20 mouse cellular contexts compared by ENCODE assay signal in the genomic region with DNA sequence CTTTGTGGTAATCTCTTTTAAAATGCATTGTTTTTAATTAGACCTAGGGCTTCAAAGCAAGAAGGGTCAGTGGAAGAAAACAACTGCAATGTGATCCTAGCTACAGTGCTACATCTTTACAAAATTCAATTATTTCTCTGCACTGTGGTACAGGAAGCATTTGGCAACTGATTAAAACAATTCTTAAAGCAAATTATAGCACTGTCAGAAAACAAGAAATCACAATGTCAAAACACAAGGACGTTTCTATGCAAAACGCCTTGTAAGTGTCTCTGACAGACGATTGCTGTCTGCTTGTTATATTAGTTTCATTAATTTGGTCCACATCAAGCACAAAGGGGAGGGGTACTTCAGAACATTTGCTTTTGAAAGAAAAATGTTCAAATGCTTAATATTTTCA. TPM values are rescaled to one million over a fixed set of nuclear protein-coding genes. Genes with fewer than 3 reads are reported as not detected.
DNase-seq lines count a peak whose midpoint lies in the region; ATAC-seq and TF ChIP-seq lines count a peak whose summit lies in the region.
"Had no signal": no experiment of that assay in that cellular context is flagged by ENCODE, and none has a peak within 500 bp of the region (broad histone marks: within the 10 kb centered on the region; RNA-seq: fewer than 3 reads in every experiment).

No protein-coding gene starts in this region.

- WGBS in forebrain, embryonic 14.5 days, result 47% methylated on average over 3 of the region's 3 CpGs
- WGBS in forebrain, embryonic 11.5 days, result 85% methylated on average over 3 of the region's 3 CpGs
- 63% methylated on average over 3 of the region's 3 CpGs for WGBS in kidney, postnatal 0 days
- 22% methylated on average over 3 of the region's 3 CpGs for WGBS in forebrain, embryonic 16.5 days

- TF ChIP-seq POLR2A in brain, embryonic 14.5 days (IDR thresholded peaks at IDR 0.05; ENCODE audit: borderline replicate concordance, extremely low read depth, insufficient read depth, insufficient read length, poor library complexity, severe bottlenecking), result no peak

- H3K4me1 ChIP-seq in forebrain, embryonic 14.5 days (ENCODE audit: control insufficient read depth, insufficient read depth, low read length), result no peaks in the 10 kb centered on the region
- no peaks in the 10 kb centered on the region for H3K4me1 ChIP-seq in forebrain, embryonic 11.5 days (replicated peaks; ENCODE audit: control insufficient read depth, insufficient read depth, low read length)
- no peaks in the 10 kb centered on the region for H3K4me1 ChIP-seq in kidney, postnatal 0 days (replicated peaks; ENCODE audit: insufficient read depth, low read length)
- no peaks in the 10 kb centered on the region for H3K4me1 ChIP-seq in forebrain, embryonic 16.5 days (replicated peaks; ENCODE audit: control insufficient read depth, insufficient read depth, low read length)
- H3K4me1 ChIP-seq: embryonic facial prominence, embryonic 13.5 days; embryonic facial prominence, embryonic 15.5 days had no signal

- no peak overlapping the region for H3K4me3 ChIP-seq in forebrain, embryonic 14.5 days (ENCODE audit: low read depth, low read length)
- H3K4me3 ChIP-seq in forebrain, embryonic 11.5 days (ENCODE audit: low read depth, low read length), result no peak overlapping the region
- no peak overlapping the region for H3K4me3 ChIP-seq in kidney, postnatal 0 days (replicated peaks; ENCODE audit: low read depth, low read length)
- H3K4me3 ChIP-seq in forebrain, embryonic 16.5 days (replicated peaks; ENCODE audit: low read length), result no peak overlapping the region
- H3K4me3 ChIP-seq: embryonic facial prominence, embryonic 13.5 days; embryonic facial prominence, embryonic 15.5 days; erythroblast, embryonic 14.5 days had no signal

- no peak overlapping the region for H3K4me2 ChIP-seq in forebrain, embryonic 14.5 days (ENCODE audit: low read length)
- H3K4me2 ChIP-seq in forebrain, embryonic 11.5 days (ENCODE audit: low read depth, low read length, severe bottlenecking), result no peak overlapping the region
- no peak overlapping the region for H3K4me2 ChIP-seq in kidney, postnatal 0 days (ENCODE audit: low read length)
- no peak overlapping the region for H3K4me2 ChIP-seq in forebrain, embryonic 16.5 days (ENCODE audit: low read length)
- H3K4me2 ChIP-seq: embryonic facial prominence, embryonic 13.5 days; embryonic facial prominence, embryonic 15.5 days had no signal

- H3K27ac ChIP-seq in forebrain, embryonic 14.5 days (ENCODE audit: low read depth, low read length), result no peak overlapping the region
- H3K27ac ChIP-seq in forebrain, embryonic 11.5 days (ENCODE audit: low read depth, low read length), result no peak overlapping the region
- no peak overlapping the region for H3K27ac ChIP-seq in kidney, postnatal 0 days
- no peak overlapping the region for H3K27ac ChIP-seq in forebrain, embryonic 16.5 days (ENCODE audit: low read length)
- H3K27ac ChIP-seq: embryonic facial prominence, embryonic 13.5 days; embryonic facial prominence, embryonic 15.5 days had no signal

- no peak overlapping the region for H3K9ac ChIP-seq in forebrain, embryonic 14.5 days (ENCODE audit: low read length)
- H3K9ac ChIP-seq in forebrain, embryonic 11.5 days (ENCODE audit: low read length), result no peak overlapping the region
- H3K9ac ChIP-seq in kidney, postnatal 0 days (ENCODE audit: low read depth, low read length), result no peak overlapping the region
- H3K9ac ChIP-seq in forebrain, embryonic 16.5 days (replicated peaks; ENCODE audit: low read depth, low read length), result no peak overlapping the region
- H3K9ac ChIP-seq: embryonic facial prominence, embryonic 13.5 days; embryonic facial prominence, embryonic 15.5 days had no signal

- no peaks in the 10 kb centered on the region for H3K9me3 ChIP-seq in forebrain, embryonic 14.5 days (replicated peaks; ENCODE audit: control insufficient read depth, low read length)
- no peaks in the 10 kb centered on the region for H3K9me3 ChIP-seq in forebrain, embryonic 11.5 days (ENCODE audit: control insufficient read depth, low read length)
- no peaks in the 10 kb centered on the region for H3K9me3 ChIP-seq in kidney, postnatal 0 days (replicated peaks; ENCODE audit: low read length)
- H3K9me3 ChIP-seq in forebrain, embryonic 16.5 days (ENCODE audit: control insufficient read depth, low read length), result no peaks in the 10 kb centered on the region
- H3K9me3 ChIP-seq: embryonic facial prominence, embryonic 13.5 days; embryonic facial prominence, embryonic 15.5 days had no signal

- H3K27me3 ChIP-seq in forebrain, embryonic 14.5 days (replicated peaks; ENCODE audit: control insufficient read depth, insufficient read depth, low read length), result no peaks in the 10 kb centered on the region
- H3K27me3 ChIP-seq in forebrain, embryonic 11.5 days (ENCODE audit: control insufficient read depth, insufficient read depth, low read length), result no peaks in the 10 kb centered on the region
- H3K27me3 ChIP-seq in kidney, postnatal 0 days (ENCODE audit: insufficient read depth, low read length), result no peaks in the 10 kb centered on the region
- H3K27me3 ChIP-seq in forebrain, embryonic 16.5 days (replicated peaks; ENCODE audit: control insufficient read depth, insufficient read depth, low read length), result no peaks in the 10 kb centered on the region
- H3K27me3 ChIP-seq: embryonic facial prominence, embryonic 13.5 days; embryonic facial prominence, embryonic 15.5 days had no signal

- DNase-seq in forebrain, embryonic 14.5 days (ENCODE audit: low spot score), result peak; percentile 50
- no peak for DNase-seq in forebrain, embryonic 11.5 days (ENCODE audit: low spot score)
- DNase-seq in kidney, postnatal 0 days (ENCODE audit: low spot score), result peak; percentile 39
- DNase-seq in kidney, postnatal 36 days, result no peak
- peak; percentile 56 for DNase-seq in brain, embryonic 14.5 days (ENCODE audit: low read depth)
- DNase-seq in layer of hippocampus, adult 11-12 months (ENCODE audit: low spot score), result no peak
- DNase-seq in thymus, postnatal 0 days (ENCODE audit: low spot score), result no peak
- DNase-seq: adrenal gland, adult 2 months; adrenal gland, postnatal 10 days; adrenal gland, postnatal 25 days; cerebellum, adult 11-12 months; cerebellum, adult 2 months; cerebellum, adult 9-10 months; cerebellum, postnatal 10 days; cerebellum, postnatal 25 days had no signal

- H3K36me3 ChIP-seq in forebrain, embryonic 14.5 days (ENCODE audit: control insufficient read depth, insufficient read depth, low read length), result no peaks in the 10 kb centered on the region
- no peaks in the 10 kb centered on the region for H3K36me3 ChIP-seq in forebrain, embryonic 11.5 days (ENCODE audit: control insufficient read depth, insufficient read depth, low read length)
- no peaks in the 10 kb centered on the region for H3K36me3 ChIP-seq in kidney, postnatal 0 days (ENCODE audit: insufficient read depth, low read length)
- H3K36me3 ChIP-seq in forebrain, embryonic 16.5 days (ENCODE audit: control insufficient read depth, insufficient read depth), result no peaks in the 10 kb centered on the region
- H3K36me3 ChIP-seq: embryonic facial prominence, embryonic 13.5 days; embryonic facial prominence, embryonic 15.5 days had no signal

- TF ChIP-seq CTCF in kidney, postnatal 0 days (IDR thresholded peaks at IDR 0.05; ENCODE audit: low read depth), result no peak
- TF ChIP-seq CTCF in brain, embryonic 14.5 days (IDR thresholded peaks at IDR 0.05; ENCODE audit: borderline replicate concordance, extremely low read depth, insufficient read depth, insufficient read length), result no peak

- ATAC-seq in forebrain, embryonic 14.5 days, result peak; percentile 44
- ATAC-seq in forebrain, embryonic 11.5 days (replicated peaks; ENCODE audit: low FRiP score), result no peak
- no peak for ATAC-seq in kidney, postnatal 0 days (replicated peaks; ENCODE audit: low FRiP score, low read depth)
- ATAC-seq in forebrain, embryonic 16.5 days, result peak; percentile 81

RNA-seq across cellular contexts. Expression of a gene that starts 48.9 kb away (rescaled TPM):
- polyA plus RNA-seq in forebrain, embryonic 14.5 days (2014; fragmentation: Nextera tagmentation; extraction: Ambion mirVana), result 3.8 and 6.8 TPM in 2 replicates
- 2.1 and 2.5 TPM in 2 replicates for polyA plus RNA-seq in forebrain, embryonic 11.5 days (2014; fragmentation: Nextera tagmentation; extraction: Ambion mirVana)
- 0.52 and 0.74 TPM in 2 replicates for polyA plus RNA-seq in kidney, postnatal 0 days (2015; fragmentation: Nextera tagmentation; extraction: Ambion mirVana)
- polyA plus RNA-seq in brain, embryonic 14.5 days (2012; rRNA removed), result 4.4 and 6.0 TPM in 2 replicates
- 4.8 and 8.9 TPM in 2 replicates for polyA plus RNA-seq in forebrain, embryonic 16.5 days (2015; fragmentation: Nextera tagmentation; extraction: Ambion mirVana)
- 0.06 TPM in 1 of 2 replicates, not detected in the other for polyA plus RNA-seq in thymus, postnatal 0 days (2015; fragmentation: Nextera tagmentation; extraction: Ambion mirVana)
- polyA plus RNA-seq: adrenal gland, adult 2 months; C2C12; erythroblast, embryonic 14.5 days had no signal

Comparison
In these comparisons a context has a peak if more than half of its experiments do, and no peak if none do; other contexts are left out.
1. ATAC-seq: peak in forebrain, embryonic 14.5 days (single experiment) and forebrain, embryonic 16.5 days (single experiment); none in forebrain, embryonic 11.5 days (single experiment) and kidney, postnatal 0 days (single experiment).
2. DNase-seq: peak in forebrain, embryonic 14.5 days (single experiment), kidney, postnatal 0 days (single experiment) and brain, embryonic 14.5 days (single experiment); none in forebrain, embryonic 11.5 days (single experiment), kidney, postnatal 36 days (0 of 2), layer of hippocampus, adult 11-12 months (single experiment) and thymus, postnatal 0 days (single experiment).